Mouse (Mus musculus) G1E (cell line): ENCODE results near the gene Adamts2. TPM values are rescaled to one million over a fixed set of nuclear protein-coding genes. Genes with fewer than 3 reads are reported as not detected.

Experiments
- ATAC-seq: 2 replicates; pipeline ENCODE4 v1.8.0; 2016; ENCODE audit warnings: mild to moderate bottlenecking; ENCODE audit not compliant: insufficient number of reproducible peaks, poor library complexity, low FRiP score, severe bottlenecking; ENCODE audit errors: extremely low read depth
- DNase-seq: peaks from one replicate; pipeline ENCODE4 v3.0.0; 2012; ENCODE audit warnings: low spot score
- H3K27me3 ChIP-seq: 2 replicates; pipeline ENCODE4 v1.6.1; 2012; ENCODE audit warnings: mild to moderate bottlenecking, low read length, inconsistent platforms; ENCODE audit not compliant: insufficient read depth
- H3K36me3 ChIP-seq: replicated peaks from 2 replicates; pipeline ENCODE3; 2012; ENCODE audit warnings: mild to moderate bottlenecking, inconsistent platforms
- H3K4me1 ChIP-seq: 2 replicates; pipeline ENCODE4 v1.6.1; 2012; ENCODE audit warnings: low read depth, low read length, inconsistent platforms, mixed read lengths; ENCODE audit not compliant: insufficient read depth
- H3K4me3 ChIP-seq: 2 replicates; pipeline ENCODE4 v1.5.1; 2012; ENCODE audit warnings: low read depth, mild to moderate bottlenecking, inconsistent platforms, low read length, moderate library complexity, mixed read lengths
- H3K9me3 ChIP-seq: replicated peaks from 2 replicates; pipeline ENCODE4 v1.6.1; 2012; ENCODE audit warnings: inconsistent platforms
- CTCF ChIP-seq: IDR thresholded peaks from 2 replicates; pipeline ENCODE4 v1.5.1; 2012; ENCODE audit warnings: low read depth, low read length, inconsistent platforms, mixed read lengths
- GATA1 ChIP-seq: IDR thresholded peaks from 2 replicates; pipeline ENCODE4 v1.6.1; 2012; ENCODE audit warnings: borderline replicate concordance, low read length, inconsistent platforms, mixed read lengths
- GATA2 ChIP-seq: IDR thresholded peaks from 2 replicates; pipeline ENCODE4 v1.6.1; 2012; ENCODE audit warnings: low read depth, low read length, inconsistent platforms, borderline replicate concordance
- POLR2AphosphoS5 ChIP-seq: IDR thresholded peaks from 2 replicates; pipeline ENCODE4 v1.6.1; 2012; ENCODE audit warnings: low read depth, low read length, inconsistent platforms; ENCODE audit not compliant: insufficient replicate concordance
- TAL1 ChIP-seq: conservative IDR thresholded peaks from 2 replicates; pipeline ENCODE4 v1.6.1; 2012; ENCODE audit warnings: low read depth, low read length, inconsistent platforms, mixed read lengths
- polyA plus RNA-seq: library from polyadenylated mRNA; stranded (reverse); fragments of >175 nt; gene quantifications from 2 replicates; pipeline ENCODE4 v1.2.3, GENCODE M21; 2012
- total RNA-seq, 2 experiments: library from RNA; stranded (forward) in 1 of 2; stranded (reverse) in 1 of 2; fragments of 200-1000 nt in 1 of 2; fragments of >200 nt in 1 of 2; fragmentation: Nextera tagmentation in 1 of 2; gene quantifications; 2 replicates each; pipeline ENCODE4 v1.2.3; 2014 to 2017

Gene Adamts2
- total and polyA plus RNA-seq, 3 experiments, result 0.05 TPM; not detected in 2

- Histone ChIP-seq H3K27me3 (no peaks in the 10 kb centered on the region), H3K36me3 (no peaks in the 10 kb centered on the region), H3K4me3 (no peak overlapping the region), H3K4me1 (no peaks in the 10 kb centered on the region), H3K9me3 (peaks cover 68% of the 10 kb centered on the region)
- no peak for TF ChIP-seq GATA2
- TF ChIP-seq TAL1, result no peak
- TF ChIP-seq CTCF, result no peak
- no peak for TF ChIP-seq POLR2AphosphoS5
- no peak for TF ChIP-seq GATA1
- ATAC-seq (no peak), DNase-seq (no peak)
Observed at GRCm38 (mm10) chr11:50742146-50742545, 140.3 kb downstream of the Adamts2 start.

GRCm38 (mm10) chr11:50744971-50745370, 143.1 kb downstream of the Adamts2 start:
- Histone ChIP-seq H3K36me3 (no peaks in the 10 kb centered on the region), H3K4me1 (no peaks in the 10 kb centered on the region), H3K4me3 (no peak overlapping the region), H3K27me3 (no peaks in the 10 kb centered on the region), H3K9me3 (peaks cover 77% of the 10 kb centered on the region)
- ATAC-seq (no peak), DNase-seq (no peak)
- TF ChIP-seq GATA2, result no peak
- no peak for TF ChIP-seq GATA1
- no peak for TF ChIP-seq TAL1
- TF ChIP-seq CTCF, result no peak
- no peak for TF ChIP-seq POLR2AphosphoS5

DNA sequence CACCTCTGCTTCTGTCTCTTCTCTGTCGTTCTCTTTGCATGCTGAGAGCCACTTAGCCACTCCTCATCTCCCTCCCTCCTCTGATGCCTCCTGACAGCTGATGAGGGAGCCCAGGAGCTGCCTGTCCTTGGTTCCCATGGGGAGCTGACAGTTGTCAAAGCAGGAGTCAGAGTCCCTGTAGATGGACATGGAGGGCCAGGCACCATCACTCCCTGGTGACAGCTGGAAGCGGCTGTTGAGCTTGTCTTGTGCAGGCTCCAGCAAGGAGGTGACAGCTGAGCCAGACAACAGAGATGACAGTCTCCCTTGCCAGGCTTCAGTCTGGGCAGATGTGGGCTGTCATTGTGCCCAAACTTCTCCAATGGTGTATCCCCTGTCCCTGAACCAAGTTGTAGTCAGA, 144.6 kb downstream of the Adamts2 start:
- Histone ChIP-seq H3K4me1 (no peaks in the 10 kb centered on the region), H3K27me3 (no peaks in the 10 kb centered on the region), H3K9me3 (peaks cover 85% of the 10 kb centered on the region), H3K36me3 (no peaks in the 10 kb centered on the region), H3K4me3 (no peak overlapping the region)
- no peak for DNase-seq
- ATAC-seq, result no peak
- TF ChIP-seq GATA1 (no peak), POLR2AphosphoS5 (no peak), TAL1 (no peak), GATA2 (no peak), CTCF (no peak)

DNA sequence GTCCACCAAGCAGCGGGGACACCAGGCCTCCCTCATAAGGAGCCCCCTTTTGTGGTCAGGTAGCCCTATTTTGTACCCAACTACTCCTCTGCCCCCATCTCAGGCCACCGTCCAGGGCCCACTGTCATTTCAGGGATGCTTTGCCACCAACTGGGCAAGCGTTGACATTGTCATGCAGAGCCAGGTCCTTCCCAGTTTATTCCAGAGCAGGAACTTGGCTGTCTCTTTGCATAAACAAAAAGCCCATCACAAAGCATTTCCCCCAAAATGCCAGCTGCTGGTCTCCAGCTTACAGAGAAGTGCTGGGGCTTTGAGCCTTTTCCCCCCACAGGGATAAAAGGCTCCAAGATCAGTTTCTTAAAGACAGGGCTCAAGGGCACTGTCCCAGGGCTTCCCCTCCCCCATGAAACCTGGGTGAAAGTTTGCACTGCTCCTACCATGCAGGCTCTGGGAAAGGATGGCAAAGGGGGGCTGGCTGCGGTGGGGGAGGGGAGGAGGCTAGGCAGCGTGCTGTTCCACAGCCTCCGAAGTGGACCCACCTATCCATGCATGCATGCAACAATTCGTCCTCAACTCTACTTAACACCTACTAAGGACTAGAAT, 149.2 kb downstream of the Adamts2 start:
- H3K4me3 ChIP-seq, result no peak overlapping the region
- no peaks in the 10 kb centered on the region for H3K4me1 ChIP-seq
- no peaks in the 10 kb centered on the region for H3K27me3 ChIP-seq
- H3K9me3 ChIP-seq, result peaks cover 84% of the 10 kb centered on the region
- ATAC-seq (no peak), DNase-seq (no peak)
- no peaks in the 10 kb centered on the region for H3K36me3 ChIP-seq
- TF ChIP-seq CTCF (no peak), TAL1 (no peak), POLR2AphosphoS5 (no peak), GATA2 (no peak), GATA1 (no peak)

GRCm38 (mm10) chr11:50757741-50758140, 155.9 kb downstream of the Adamts2 start:
- Histone ChIP-seq H3K4me3 (no peak overlapping the region), H3K4me1 (no peaks in the 10 kb centered on the region), H3K27me3 (no peaks in the 10 kb centered on the region), H3K36me3 (no peaks in the 10 kb centered on the region), H3K9me3 (peaks cover 64% of the 10 kb centered on the region)
- DNase-seq (no peak), ATAC-seq (no peak)
- no peak for TF ChIP-seq POLR2AphosphoS5
- TF ChIP-seq GATA2, result no peak
- TF ChIP-seq GATA1, result no peak
- TF ChIP-seq CTCF, result no peak
- no peak for TF ChIP-seq TAL1

- Histone ChIP-seq H3K4me3 (no peak overlapping the region), H3K9me3 (peaks cover 76% of the 10 kb centered on the region), H3K27me3 (no peaks in the 10 kb centered on the region), H3K36me3 (no peaks in the 10 kb centered on the region), H3K4me1 (no peaks in the 10 kb centered on the region)
- TF ChIP-seq TAL1 (no peak), POLR2AphosphoS5 (no peak), CTCF (no peak), GATA2 (no peak), GATA1 (no peak)
- DNase-seq (no peak), ATAC-seq (no peak)
Observed at GRCm38 (mm10) chr11:50766461-50766860, 164.6 kb downstream of the Adamts2 start.
